Mouse (Mus musculus) induced T-regulatory cell, adult 2 months (primary cell): ENCODE measurements at regions not wholly inside any gene's neighbourhood (a gene's known extent, or its start where the extent isn't known, plus 50 kb on each side); places are given as distances from the start of the nearest gene placed in this dataset.

Source experiments
- DNase-seq: peaks from one replicate; pipeline ENCODE4 v3.0.0-alpha.2; 2012; ENCODE audit warnings: low read depth

DNA sequence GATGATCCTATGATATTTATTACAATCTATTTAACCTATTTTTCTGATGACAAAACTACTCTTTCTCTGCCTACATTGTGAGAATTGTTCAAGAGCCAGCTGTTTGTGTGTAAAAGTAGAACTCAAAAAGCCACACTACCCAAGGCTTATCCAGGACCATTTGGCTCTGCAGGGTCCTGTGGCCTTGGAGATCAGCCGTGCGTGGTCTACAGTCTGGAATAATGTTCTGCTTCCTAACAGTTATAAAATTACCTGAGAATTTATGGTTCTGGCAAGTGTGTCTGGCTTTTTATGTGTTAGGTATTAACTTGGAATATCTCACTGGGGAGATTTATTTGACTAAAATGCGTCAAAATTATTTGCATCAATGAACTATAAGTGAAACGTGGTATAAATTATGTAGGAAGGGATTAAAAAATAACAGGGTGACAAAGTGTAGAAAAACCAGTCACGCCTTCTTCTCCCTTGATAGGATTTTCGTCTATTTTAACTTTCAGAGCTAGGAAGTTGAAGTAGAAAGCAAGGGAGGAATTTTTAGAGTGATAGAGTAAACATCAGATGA lies 1789.0 kb upstream of the Gm7489 start:
- no peak for DNase-seq

DNA sequence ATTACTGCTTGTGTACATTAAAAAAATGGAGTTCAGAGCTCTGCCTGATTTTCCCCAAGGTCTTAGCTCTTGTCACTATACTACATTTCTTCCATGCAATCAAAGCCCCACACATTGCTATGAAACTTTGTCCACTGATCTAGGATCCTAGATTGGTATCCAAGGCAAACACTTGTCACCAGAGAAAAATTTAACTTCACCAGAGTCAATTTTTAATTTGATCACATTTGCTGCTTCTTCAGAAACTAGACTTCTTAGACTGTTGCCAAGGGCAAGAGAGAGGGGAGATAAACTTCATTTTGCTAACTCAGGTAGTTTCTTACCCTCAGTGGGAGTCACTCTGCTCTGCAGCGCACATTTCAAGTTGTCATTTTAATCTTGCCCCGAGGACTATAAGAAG lies 1775.9 kb upstream of the Gm7489 start:
- DNase-seq: no peak

DNA sequence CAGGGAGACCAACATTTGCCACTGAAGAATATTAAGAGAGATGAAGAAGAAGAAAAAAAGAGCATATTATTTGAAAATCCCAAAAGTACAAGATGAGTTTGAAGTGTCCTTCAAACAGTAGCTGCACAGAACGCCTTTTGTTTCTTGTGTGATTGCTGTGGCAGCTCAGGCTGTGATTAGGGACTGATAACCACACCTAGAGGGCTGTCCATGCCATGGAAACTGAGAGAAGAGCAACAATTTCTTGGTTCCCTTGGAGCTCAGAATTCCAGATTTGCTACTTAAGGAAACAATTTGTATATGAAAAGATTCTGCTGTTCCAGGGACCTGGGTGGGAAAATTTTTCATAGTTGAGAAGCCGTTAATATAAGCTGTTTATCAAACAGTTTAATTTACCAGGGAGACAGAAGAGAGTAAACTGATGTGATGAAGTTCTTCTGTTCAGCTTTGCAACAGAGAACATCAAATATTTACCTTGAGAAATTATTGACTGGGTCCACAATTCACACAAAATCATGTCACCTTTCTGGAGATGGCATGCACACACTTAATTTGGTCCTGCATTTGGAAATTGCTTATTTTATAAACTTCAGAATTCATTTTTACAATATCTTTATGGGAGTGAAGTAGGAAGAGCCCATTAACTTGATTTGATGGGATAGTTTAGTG lies 1770.2 kb upstream of the Gm7489 start:
- DNase-seq: no peak

DNA sequence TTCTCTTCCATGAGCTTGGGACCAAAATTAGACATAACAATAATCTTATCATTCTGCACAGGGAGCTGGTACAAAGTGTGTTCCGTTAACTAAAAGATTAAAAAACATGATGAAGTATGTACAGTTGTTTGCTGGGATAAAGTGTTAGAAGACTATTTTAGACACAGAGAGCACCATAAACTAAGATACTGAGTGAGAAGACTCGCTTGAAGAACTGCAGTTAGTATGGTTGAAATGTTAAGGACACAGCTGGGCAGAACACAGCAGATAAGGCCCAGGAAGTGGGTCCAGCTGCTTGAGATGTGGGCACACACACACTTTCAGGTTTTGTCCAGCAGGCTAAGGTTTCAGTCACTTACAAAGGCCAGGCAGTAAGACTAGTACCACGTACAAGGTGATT lies 1748.0 kb upstream of the Gm7489 start:
- DNase-seq: no peak

DNA sequence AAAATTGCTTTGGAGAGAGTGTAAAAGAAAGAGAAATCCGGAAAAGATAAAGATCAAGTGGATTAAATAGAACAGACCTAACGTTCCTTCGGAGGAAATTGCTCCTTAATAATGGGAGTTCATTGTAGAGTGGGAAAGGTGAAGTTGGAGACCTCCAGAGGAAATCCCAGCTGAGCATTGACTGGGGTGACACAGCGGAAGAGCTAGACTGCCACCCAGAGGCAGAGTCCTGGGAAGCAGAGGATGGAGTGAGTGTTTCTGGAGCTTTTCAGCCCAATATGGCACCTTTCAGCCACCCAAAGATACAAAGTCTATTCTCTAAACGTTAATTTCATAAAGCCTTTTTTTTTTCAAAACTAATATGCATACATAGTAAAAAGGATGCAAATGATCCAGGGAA lies 1731.3 kb upstream of the Gm7489 start:
- DNase-seq: no peak

DNA sequence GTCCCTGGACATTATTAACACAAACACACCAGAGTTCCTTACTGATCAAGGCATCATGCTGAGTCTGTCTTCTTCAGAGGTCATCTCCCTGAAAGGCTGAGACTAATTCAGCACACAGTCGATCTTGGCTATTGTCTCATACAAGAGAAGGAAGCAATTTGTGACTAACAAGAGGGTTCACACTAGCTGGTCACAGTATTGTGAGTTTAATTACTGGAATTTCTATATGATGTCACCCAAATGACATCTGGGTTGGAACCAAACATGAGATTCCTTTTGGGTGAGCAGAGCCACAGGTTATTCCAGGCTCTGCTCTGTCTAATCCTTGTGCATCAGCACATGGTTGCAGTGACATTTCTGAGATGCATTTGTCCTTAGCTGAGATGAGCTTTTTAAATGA lies 1728.9 kb upstream of the Gm7489 start:
- no peak for DNase-seq

DNA sequence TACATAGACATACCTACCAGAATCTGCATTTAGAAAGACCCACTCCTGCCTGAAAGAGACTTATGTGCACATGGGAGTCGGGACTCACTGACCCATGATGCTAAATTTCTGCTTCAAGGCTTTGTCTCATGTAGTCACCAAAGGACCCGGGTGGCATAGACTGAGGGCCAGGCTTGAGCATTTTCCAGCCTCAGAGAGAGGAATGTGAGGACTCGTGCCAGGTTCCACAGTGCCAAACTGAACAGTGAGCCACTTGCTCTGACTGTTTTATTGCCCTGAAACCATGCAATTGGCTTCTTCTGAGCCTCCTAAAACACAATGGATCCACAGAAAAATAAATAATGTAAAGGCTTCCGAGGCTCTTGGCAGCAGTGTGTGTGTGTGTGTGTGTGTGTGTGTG lies 1727.9 kb upstream of the Gm7489 start:
- no peak for DNase-seq

DNA sequence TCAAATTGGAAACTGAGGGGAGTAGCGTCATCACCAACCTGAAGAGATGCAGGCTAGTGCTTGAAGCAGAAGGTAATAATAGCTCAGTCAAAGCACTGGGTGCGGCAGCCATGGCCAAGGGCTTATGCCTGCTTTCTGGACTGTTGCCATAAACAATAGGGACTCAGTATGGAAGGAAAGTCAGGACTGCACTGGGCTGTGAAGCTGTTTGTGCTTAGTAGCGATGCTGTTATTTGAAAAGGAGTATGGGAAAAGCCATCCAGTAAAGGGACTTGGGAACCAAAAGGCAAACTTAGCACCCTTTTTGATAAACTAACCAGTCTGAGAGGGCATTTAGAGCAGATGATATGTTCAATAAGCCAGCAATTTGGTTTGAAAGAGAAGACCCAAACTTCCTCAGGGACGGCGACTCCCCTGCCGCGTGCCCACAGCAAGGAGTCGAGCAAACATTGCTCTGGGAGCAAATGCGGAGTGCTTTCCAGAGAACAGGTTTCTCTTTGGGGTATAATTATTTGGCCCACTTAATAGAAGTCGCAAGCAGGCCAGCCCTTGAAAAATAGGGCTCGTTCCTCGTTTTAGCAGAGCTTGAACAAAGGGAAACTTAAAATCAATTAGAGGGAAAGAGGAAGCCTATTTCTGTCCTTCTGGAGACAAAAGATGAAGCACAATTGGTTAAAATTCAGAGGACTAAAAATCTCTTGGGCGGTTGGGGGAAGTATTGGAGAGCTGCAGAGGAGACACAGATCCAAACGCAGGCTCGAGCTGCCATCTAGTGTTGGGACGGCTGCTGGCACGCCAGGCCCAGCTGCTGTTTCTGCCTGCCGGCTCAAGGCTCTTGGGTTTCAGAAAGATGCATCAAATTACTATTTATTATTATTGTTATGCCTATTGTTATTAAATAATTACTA lies 1724.3 kb upstream of the Gm7489 start:
- peak; percentile 29 for DNase-seq

DNA sequence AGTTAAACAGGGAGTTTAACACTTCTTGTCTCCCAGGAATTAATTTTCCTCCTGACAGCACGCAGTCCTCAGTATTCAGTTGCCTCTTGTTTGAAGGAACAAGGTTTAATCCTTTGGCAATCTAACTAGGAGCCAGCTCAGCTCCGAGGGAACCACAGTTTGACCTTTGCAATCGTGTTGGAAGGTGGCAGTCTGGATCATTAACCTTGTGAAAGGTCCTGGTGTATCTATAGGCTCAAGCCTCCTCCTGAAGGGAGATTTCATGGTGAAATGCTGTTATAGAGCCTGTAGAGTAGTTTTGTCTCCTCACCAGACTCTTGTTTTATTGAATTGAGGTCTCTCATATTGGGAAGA lies 1723.6 kb upstream of the Gm7489 start:
- DNase-seq: no peak

DNA sequence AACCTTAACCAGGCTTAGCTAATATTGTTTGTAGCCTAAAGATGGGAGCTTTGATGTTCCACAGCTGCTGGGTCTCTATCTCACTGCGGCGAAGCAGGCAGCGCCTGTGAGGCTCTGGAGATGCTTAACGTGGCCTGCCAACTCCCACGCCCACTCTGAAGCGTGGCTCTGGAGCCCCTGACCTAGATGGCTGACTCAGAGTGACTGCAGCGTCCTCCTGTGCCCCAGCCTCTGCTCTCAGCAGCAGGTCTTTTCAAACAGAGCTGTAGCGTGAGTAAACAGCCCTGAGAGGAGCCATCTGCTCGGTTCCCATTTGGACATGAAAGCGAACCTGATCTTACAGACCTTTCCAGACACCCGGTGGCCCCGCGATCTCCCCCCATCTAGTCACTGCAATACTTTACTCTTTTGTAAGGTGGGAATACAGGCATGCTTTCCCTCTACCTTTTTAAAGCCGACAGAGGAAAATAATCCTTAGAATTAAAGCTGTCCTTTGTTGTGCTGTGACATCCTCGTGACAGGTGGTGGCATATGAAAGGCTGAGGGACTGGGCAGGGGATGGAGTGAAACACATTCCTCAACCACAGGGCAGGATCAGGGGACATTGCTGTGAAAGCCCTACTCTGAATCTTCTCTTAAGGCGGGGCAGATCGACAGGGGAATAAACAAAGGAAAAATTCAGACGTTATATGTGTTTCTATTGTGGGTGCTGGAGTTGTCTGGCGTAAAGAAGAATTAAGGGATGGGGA lies 1723.0 kb upstream of the Gm7489 start:
- no peak for DNase-seq

DNA sequence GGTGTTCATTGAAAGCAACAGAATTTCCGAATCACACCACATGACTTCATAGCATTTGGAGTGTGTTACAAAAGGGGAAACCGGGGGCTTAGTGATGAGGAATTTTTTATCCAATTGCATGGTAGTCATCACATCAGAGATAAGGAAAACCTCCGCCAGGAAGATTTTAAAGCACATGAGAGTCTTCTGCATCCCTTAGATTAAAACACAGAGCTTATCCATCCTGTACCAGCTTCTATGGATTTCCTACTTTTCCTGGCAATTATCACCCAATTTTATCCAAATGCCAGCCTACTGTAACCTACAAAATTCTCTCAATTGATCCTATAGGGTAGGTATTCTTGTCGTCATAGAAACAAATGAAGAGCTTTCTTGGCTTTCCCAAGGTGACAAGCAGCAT lies 1718.6 kb upstream of the Gm7489 start:
- no peak for DNase-seq

DNA sequence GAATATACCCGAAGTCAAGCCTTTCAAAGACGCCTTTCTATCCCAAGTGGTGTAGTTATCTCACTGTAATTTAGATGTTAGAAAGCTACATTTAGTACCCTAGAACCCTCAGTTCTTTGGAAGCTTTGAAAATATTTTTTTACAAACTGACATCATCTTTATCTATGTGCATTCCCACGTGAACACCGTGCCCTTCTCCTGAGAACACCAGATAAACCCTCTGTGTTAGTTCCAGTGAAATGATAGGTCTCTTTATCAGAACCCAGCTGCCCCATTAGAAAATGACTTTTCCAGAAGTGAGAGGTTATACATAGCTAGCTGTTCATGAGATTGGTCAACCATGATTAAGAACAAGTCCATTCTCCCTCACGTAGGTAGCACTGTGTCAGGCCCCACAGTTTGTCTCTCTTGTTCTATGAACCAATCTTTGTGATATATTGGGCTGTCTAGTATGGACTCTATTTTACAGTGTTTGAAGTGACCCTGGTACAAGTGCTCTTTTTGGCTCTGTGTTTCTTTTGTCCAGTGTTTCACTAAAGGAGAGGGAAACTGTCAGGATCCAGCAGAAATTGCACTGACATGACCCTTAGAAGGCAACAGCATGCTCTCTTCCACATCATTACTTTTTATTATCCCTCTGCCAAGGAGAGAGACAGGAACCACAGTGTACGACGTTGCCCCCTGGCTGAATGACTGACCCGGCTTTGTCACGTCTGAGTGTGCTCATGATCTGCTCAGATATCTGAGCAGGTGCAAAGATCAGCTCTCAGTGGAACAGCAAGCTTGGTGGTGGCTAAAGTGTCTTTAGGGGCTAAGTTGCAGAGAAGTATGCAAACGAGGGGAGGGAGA lies 1717.9 kb upstream of the Gm7489 start:
- DNase-seq: no peak

DNA sequence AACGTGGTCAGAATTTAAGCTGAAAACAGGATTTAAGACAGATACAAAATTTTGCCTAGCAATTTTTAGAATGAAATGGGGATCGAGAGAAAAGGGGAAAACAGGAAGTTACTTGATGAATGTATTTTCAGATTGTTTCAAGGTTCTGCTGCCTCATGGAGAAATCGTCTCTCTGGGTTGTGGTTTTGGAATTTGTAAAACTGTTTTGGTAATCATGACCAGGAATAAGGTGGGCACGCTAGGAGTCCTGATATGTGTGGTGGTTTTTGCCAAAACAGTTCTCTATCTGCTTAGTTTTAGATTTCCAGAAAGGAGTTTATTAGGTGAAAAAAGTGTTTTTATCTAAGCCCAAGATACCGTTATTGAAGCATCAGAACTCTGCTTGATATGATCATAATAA lies 1716.9 kb upstream of the Gm7489 start:
- DNase-seq: no peak

DNA sequence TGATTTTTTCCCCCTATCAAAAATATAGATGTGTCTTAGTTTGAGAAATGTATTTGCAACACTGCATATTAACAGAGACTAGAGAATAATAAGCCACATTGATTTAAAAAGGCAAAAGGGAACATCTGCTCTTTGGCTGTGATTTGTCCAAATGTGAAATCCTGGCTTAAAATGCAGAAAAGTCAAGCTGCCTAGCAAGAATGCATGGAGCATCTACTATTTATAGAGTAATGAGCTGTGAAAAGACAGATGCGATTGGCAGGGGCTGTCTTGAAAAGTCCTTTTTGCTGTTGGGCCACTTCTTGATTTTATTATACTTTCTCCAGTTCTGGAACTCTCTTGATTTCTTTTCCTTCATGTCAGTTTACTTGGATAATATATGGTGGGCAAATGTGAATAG lies 1707.8 kb upstream of the Gm7489 start:
- no peak for DNase-seq

DNA sequence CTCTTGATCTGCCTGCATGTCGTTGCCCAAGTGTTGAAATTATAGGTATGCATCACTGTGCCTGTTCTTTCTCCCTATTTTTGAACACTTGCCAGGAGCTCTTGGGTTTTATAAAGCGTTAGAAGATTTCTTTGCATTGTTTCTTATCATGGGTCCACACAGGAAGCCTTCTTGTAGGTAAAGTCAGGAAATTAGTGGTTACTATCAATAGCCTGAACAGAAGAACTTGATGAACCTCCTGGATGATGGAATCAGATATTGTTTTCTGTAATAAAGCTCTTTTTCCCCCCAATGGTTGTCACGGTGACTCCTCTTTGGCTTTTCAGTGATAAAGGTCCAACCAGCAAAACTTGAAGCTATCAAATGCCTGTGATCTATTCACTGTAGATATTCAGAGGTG lies 1706.0 kb upstream of the Gm7489 start:
- no peak for DNase-seq

DNA sequence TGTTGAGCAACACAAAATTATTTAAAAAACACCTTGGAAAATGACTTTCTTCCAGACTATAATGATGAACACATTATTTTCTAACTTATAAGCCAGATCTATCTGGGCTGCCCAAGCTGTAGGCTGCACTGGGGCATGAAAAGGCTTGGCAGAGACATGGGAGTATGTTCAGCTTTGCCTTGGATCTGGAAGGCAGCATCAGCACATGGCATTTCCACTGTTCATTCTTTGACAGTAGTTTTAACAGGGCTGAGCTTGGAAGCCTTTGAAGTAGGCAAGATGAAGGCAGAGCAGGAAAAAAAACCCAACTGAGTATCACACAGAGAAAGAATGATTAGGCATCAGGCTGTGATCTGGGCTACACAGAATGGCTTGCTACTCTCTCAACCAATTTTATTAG lies 1705.3 kb upstream of the Gm7489 start:
- DNase-seq: no peak

DNA sequence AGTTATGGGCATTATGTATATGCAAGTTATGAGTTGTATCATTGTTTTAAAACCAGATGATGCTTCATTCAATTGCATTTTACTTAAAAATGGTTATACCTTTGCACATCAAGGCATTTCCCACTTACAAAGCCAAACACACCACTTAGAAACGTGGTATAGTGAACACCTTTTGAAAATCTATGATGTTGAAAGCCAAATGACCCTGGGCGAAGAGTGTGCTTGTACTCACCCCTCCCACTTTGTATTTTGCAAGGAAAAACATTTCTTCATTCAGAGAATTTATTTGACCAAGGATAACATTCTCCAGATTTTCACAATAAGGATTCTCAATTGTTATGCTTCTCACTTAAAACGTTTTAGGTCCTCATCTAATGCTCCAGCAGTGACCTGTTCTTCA lies 1693.5 kb upstream of the Gm7489 start:
- DNase-seq: no peak

DNA sequence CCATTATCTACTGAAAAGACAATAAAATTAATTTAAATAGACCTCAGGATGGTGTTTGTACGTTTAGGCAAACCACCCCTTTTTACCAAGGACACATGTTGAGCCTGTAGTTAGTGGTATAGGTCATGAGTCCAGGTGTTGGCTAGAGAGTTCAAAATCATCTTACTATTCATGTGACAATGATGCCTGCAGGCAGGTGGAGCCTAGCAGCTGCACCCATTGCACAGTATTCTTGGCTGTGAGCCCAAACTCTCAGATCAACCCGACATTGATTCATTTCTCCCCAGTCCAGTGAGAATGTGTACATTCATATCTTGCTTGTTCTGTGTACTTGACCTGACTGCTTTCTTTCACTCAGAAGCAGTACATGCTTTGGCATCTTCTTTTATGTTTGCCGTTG lies 1677.4 kb upstream of the Gm7489 start:
- DNase-seq: no peak

DNA sequence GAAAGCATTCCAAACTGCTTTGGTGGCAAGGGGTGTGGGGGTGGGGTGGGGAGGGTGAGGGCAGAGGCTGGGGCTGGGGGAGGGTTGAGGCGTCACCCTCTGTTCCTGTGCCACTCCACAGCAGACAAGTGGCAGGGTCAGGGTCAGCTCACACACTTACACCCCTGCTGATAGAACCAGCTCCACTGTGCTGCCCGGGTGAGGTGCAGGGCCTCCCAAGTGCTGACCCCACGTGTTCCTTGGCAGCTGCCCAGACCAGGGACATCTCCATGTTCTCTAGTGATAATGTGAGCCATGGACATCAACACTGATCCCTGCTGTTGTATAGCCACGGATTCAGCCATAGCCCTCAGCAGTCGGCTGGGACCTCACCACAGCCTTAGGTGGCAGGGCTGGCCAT lies 1652.3 kb upstream of the Gm7489 start:
- no peak for DNase-seq

DNA sequence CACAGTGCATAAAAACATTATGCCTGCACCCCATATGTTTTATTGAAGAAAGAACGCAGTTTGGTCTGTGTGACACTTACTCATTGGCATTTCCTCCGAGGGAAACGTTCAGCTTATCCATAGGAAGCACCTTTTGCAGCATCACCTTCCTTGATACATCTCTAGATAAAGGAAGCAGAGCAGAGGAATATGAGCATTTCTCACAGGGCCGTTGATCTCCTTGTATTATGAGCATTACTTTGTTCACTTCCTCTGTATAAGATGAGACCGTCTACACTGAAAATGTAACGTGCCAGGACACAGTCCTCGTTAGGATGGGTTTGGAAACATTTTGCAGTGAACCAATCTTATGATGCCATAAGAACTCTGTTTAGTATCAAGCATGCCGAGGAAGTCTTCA lies 1648.5 kb upstream of the Gm7489 start:
- no peak for DNase-seq

DNA sequence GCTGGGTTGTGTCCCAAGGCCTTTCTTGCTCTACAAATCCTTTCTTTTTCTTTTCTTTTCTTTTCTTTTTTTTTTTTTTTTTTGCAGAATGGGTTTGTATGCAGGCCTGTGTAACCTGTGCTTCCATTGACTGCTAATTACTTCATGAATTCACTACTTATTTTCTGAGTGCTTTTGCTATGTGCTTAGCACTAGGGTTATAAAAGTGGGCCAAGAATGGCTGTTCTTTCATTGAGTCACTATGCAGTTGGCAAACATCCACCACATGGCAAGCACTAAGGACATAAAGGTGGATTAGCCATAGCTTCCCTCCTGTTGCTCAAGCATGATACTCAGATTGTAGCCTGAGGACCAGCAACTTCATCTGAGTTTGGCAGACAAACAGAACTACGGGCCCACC lies 1641.8 kb upstream of the Gm7489 start:
- DNase-seq: no peak
